Mouse (Mus musculus) MEL (cell line): Measurements from ENCODE around the gene Myo3b.

Experiments used
- KAT2A ChIP-seq: conservative IDR thresholded peaks from 2 replicates; pipeline ENCODE4 v1.6.1; 2012; ENCODE audit warnings: low read depth, low read length, improper control_type of control experiment, inconsistent platforms
- UBTF ChIP-seq: IDR thresholded peaks from 2 replicates; pipeline ENCODE4 v1.6.1; 2012; ENCODE audit warnings: low read depth, mild to moderate bottlenecking, inconsistent platforms, low read length, improper control_type of control experiment, moderate library complexity, borderline replicate concordance; ENCODE audit not compliant: insufficient read depth

DNA sequence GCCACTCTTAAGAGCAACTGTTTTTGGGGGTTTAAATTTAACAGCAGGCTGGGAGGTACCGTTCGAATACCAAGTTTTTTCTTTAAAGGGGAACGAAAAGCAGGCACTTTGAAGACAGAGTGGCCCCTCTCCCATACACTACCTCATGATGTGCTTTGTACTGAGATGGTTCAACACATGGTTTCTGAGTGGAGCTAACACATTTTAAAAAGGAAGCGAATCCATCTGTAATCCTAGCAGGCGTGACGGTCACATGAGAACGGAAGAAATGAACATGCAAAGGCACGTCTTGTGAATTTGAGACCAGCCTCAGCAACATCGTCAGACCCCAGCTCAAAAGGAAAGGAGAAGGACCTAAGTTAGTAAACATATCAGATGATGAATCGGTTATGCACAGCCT lies 87.4 kb downstream of the Myo3b start:
- TF ChIP-seq KAT2A = no peak
- TF ChIP-seq UBTF = no peak
